Mouse (Mus musculus): ENCODE results near the gene Sestd1. TPM values are rescaled to one million over a fixed set of nuclear protein-coding genes. Genes with fewer than 3 reads are reported as not detected.

The Sestd1 gene
- polyA plus RNA-seq, 1 experiment from 2014 or later, result 52.2 TPM

DNA sequence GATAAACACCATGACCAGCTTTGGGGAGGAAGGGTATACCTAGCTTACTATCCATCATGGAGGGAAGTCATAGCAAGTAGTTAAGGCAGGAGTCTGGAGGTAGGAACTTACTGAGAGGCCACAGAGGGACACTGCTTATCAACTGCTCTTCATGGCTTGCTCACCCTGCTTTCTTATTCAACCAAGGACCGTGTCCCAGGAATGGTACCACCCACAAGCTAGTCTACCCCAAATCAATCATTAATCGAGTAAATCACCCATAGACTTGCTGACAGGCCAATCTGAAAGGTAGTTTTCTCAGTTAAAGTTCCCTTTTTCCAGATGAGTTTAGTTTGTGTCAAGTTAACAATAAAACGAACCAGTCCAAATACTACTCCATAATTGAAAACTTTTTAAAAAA lies 117.0 kb downstream of the Sestd1 start:
- Histone ChIP-seq H3K27ac (replicated peaks; ENCODE audit: low read depth, low read length) (no peak overlapping the region), H3K4me1 (ENCODE audit: control insufficient read depth, insufficient read depth, low read length) (no peaks in the 10 kb centered on the region), H3K36me3 (ENCODE audit: control insufficient read depth, insufficient read depth, low read length) (no peaks in the 10 kb centered on the region), H3K4me2 (ENCODE audit: low read length) (no peak overlapping the region), H3K27me3 (ENCODE audit: control insufficient read depth, insufficient read depth, low read length) (no peaks in the 10 kb centered on the region), H3K9ac (replicated peaks; ENCODE audit: low read length) (no peak overlapping the region), H3K9me3 (ENCODE audit: control insufficient read depth, low read length) (no peaks in the 10 kb centered on the region), H3K4me3 (replicated peaks; ENCODE audit: low read depth, low read length) (no peak overlapping the region)
- ATAC-seq (ENCODE audit: low FRiP score, low TSS enrichment) (no peak), DNase-seq (no peak)
- WGBS, result 90% methylated on average over 3 of the region's 3 CpGs

DNA sequence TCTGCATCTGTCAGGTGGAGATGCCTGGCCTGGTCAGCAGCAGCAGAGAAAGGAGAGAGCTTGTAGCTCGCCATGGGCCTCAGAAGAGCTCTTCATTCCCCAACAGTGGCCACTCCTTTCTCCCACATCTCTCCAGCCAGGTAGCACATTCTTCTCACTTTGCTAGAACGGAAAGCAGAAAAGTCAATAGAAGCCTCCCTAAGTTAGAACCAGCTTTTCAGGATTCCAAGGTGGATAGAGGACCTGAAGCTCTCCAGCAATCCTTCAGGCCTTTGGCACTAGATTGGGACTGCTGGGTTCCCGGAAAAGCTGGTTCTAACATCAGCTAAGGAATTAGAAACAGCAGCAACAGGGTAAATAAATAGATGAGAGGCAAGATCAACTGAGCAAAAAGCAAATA lies 118.3 kb downstream of the Sestd1 start:
- Histone ChIP-seq H3K4me2 (ENCODE audit: low read length) (no peak overlapping the region), H3K36me3 (ENCODE audit: control insufficient read depth, insufficient read depth, low read length) (no peaks in the 10 kb centered on the region), H3K4me3 (replicated peaks; ENCODE audit: low read depth, low read length) (no peak overlapping the region), H3K9me3 (ENCODE audit: control insufficient read depth, low read length) (no peaks in the 10 kb centered on the region), H3K9ac (replicated peaks; ENCODE audit: low read length) (no peak overlapping the region), H3K27ac (replicated peaks; ENCODE audit: low read depth, low read length) (no peak overlapping the region), H3K4me1 (ENCODE audit: control insufficient read depth, insufficient read depth, low read length) (no peaks in the 10 kb centered on the region), H3K27me3 (ENCODE audit: control insufficient read depth, insufficient read depth, low read length) (no peaks in the 10 kb centered on the region)
- WGBS, result 80% methylated on average over 3 of the region's 3 CpGs
- DNase-seq (no peak), ATAC-seq (ENCODE audit: low FRiP score, low TSS enrichment) (no peak)

DNA sequence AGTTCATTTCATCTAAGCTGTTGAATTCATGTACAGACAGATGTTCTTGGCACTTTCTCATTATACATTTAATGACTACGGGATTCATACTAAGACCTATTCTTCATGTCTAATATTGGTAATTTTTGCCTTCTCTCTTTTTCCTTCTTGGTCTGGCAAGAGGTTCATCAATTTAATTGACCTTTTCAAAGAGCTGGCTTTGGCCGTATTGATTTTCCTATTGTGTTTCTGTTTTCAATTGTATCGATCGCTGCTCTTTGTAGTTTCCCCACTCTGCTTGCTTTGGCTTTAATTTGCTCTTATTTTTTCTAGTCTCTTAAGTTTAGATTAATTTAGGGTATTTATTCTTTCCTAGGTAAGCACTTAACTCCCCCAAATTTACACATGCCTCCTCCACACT lies 122.8 kb downstream of the Sestd1 start:
- ATAC-seq (ENCODE audit: low FRiP score, low TSS enrichment), result no peak

DNA sequence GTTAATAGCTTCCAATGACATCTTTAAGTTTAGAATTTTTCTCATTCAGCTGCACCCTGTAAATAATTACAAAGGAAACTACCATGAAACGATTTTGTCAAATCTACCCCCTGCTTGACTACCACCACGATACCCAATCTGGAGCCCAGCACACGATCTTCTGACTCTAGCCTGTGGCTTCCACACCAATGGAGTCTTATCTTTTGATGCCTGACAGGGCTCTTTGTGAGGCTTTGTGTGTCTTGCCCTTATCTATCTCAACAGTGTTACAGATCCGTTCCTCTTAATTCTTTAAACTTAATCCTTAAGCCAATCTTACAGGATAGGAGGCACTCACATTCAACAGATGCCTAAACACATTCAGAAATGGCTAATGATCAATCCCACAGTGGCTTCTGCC lies 126.3 kb downstream of the Sestd1 start:
- ATAC-seq (ENCODE audit: low FRiP score, low TSS enrichment), result no peak

More for the DNA sequence above, 122.8 kb downstream of the Sestd1 start:
- Histone ChIP-seq H3K36me3 (ENCODE audit: control insufficient read depth, insufficient read depth, low read length) (no peaks in the 10 kb centered on the region), H3K27ac (replicated peaks; ENCODE audit: low read depth, low read length) (no peak overlapping the region), H3K4me2 (ENCODE audit: low read length) (no peak overlapping the region), H3K27me3 (ENCODE audit: control insufficient read depth, insufficient read depth, low read length) (no peaks in the 10 kb centered on the region), H3K4me3 (replicated peaks; ENCODE audit: low read depth, low read length) (no peak overlapping the region), H3K9me3 (ENCODE audit: control insufficient read depth, low read length) (no peaks in the 10 kb centered on the region), H3K9ac (replicated peaks; ENCODE audit: low read length) (no peak overlapping the region), H3K4me1 (ENCODE audit: control insufficient read depth, insufficient read depth, low read length) (no peaks in the 10 kb centered on the region)
- 89% methylated on average over 4 of the region's 4 CpGs for WGBS
- DNase-seq, result no peak

DNA sequence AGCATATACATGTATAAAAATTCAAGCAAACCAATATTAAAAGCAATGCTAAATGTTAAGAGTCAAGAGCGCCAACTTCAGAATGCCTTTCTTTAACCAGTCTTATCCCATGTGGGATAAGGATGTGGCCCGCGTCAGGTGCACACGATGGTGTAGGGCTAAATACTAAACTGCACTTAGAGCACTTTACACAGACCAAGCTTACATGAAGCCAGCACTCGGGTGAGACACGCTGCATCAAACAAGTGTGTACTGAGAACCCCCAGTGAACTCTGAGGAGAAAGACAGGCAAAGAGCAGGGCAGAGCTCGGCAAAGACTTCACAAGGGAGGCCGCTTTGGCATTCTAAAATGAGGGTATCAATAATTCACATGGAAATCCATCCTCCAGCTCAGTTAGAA lies 129.1 kb downstream of the Sestd1 start:
- ATAC-seq (ENCODE audit: low FRiP score, low TSS enrichment) (0 out of 2 replicates have a peak, but pooled peaks have one; percentile 6), DNase-seq (no peak)
- no peaks in the 10 kb centered on the region for H3K36me3 ChIP-seq (ENCODE audit: control insufficient read depth, insufficient read depth, low read length)
- H3K27ac ChIP-seq (replicated peaks; ENCODE audit: low read depth, low read length), result no peak overlapping the region
- peaks cover 11% of the 10 kb centered on the region for H3K4me1 ChIP-seq (ENCODE audit: control insufficient read depth, insufficient read depth, low read length)
- no peak overlapping the region for H3K4me3 ChIP-seq (replicated peaks; ENCODE audit: low read depth, low read length)
- 78% methylated on average over 8 of the region's 8 CpGs for WGBS
- no peak overlapping the region for H3K9ac ChIP-seq (replicated peaks; ENCODE audit: low read length)
- no peaks in the 10 kb centered on the region for H3K9me3 ChIP-seq (ENCODE audit: control insufficient read depth, low read length)
- H3K4me2 ChIP-seq (ENCODE audit: low read length), result no peak overlapping the region
- H3K27me3 ChIP-seq (ENCODE audit: control insufficient read depth, insufficient read depth, low read length), result no peaks in the 10 kb centered on the region

More for the DNA sequence above, 126.3 kb downstream of the Sestd1 start:
- no peaks in the 10 kb centered on the region for H3K9me3 ChIP-seq (ENCODE audit: control insufficient read depth, low read length)
- H3K9ac ChIP-seq (replicated peaks; ENCODE audit: low read length), result no peak overlapping the region
- 39% methylated on average over 4 of the region's 4 CpGs for WGBS
- no peak for DNase-seq
- H3K4me2 ChIP-seq (ENCODE audit: low read length), result no peak overlapping the region
- no peak overlapping the region for H3K4me3 ChIP-seq (replicated peaks; ENCODE audit: low read depth, low read length)
- H3K27ac ChIP-seq (replicated peaks; ENCODE audit: low read depth, low read length), result no peak overlapping the region
- H3K36me3 ChIP-seq (ENCODE audit: control insufficient read depth, insufficient read depth, low read length), result no peaks in the 10 kb centered on the region
- H3K27me3 ChIP-seq (ENCODE audit: control insufficient read depth, insufficient read depth, low read length), result no peaks in the 10 kb centered on the region
- peaks cover 6% of the 10 kb centered on the region for H3K4me1 ChIP-seq (ENCODE audit: control insufficient read depth, insufficient read depth, low read length)

DNA sequence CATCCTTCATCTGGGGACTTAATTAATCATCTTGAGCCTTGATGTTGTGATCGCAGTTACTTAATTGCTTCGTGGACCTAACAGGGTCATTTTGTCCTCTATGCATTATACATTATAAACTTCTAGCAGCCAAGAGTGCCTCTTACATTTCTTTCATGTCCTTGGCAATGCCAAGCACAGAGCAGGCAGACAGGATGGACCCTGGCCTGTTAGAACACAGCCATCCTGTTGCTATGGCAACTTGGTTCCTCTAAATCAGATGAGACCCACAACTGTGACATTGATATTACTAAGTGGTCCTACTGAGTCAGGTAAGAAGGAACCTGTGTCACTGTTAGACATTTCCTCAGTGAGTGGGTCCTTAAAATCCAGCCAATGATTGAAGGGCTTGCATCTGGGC lies 130.8 kb downstream of the Sestd1 start:
- no peak overlapping the region for H3K9ac ChIP-seq (replicated peaks; ENCODE audit: low read length)
- no peaks in the 10 kb centered on the region for H3K36me3 ChIP-seq (ENCODE audit: control insufficient read depth, insufficient read depth, low read length)
- H3K9me3 ChIP-seq (ENCODE audit: control insufficient read depth, low read length), result no peaks in the 10 kb centered on the region
- H3K4me1 ChIP-seq (ENCODE audit: control insufficient read depth, insufficient read depth, low read length), result peaks cover 11% of the 10 kb centered on the region
- DNase-seq (peak; percentile 64), ATAC-seq (ENCODE audit: low FRiP score, low TSS enrichment) (no peak)
- H3K27me3 ChIP-seq (ENCODE audit: control insufficient read depth, insufficient read depth, low read length), result no peaks in the 10 kb centered on the region
- no peak overlapping the region for H3K27ac ChIP-seq (replicated peaks; ENCODE audit: low read depth, low read length)
- WGBS, result 60% methylated on average over 2 of the region's 2 CpGs
- H3K4me3 ChIP-seq (replicated peaks; ENCODE audit: low read depth, low read length), result no peak overlapping the region
- H3K4me2 ChIP-seq (ENCODE audit: low read length), result no peak overlapping the region

- Histone ChIP-seq H3K36me3 (ENCODE audit: control insufficient read depth, insufficient read depth, low read length) (no peaks in the 10 kb centered on the region), H3K27ac (replicated peaks; ENCODE audit: low read depth, low read length) (no peak overlapping the region), H3K4me2 (ENCODE audit: low read length) (no peak overlapping the region), H3K4me3 (replicated peaks; ENCODE audit: low read depth, low read length) (no peak overlapping the region), H3K9me3 (ENCODE audit: control insufficient read depth, low read length) (no peaks in the 10 kb centered on the region), H3K4me1 (ENCODE audit: control insufficient read depth, insufficient read depth, low read length) (peaks cover 11% of the 10 kb centered on the region), H3K9ac (replicated peaks; ENCODE audit: low read length) (no peak overlapping the region), H3K27me3 (ENCODE audit: control insufficient read depth, insufficient read depth, low read length) (no peaks in the 10 kb centered on the region)
- ATAC-seq (ENCODE audit: low FRiP score, low TSS enrichment), result no peak
- WGBS, result 74% methylated on average over 4 of the region's 4 CpGs
- DNase-seq, result no peak
Observed at GRCm38 (mm10) chr2:77148215-77148614, 132.2 kb downstream of the Sestd1 start.

- 75% methylated on average over 2 of the region's 2 CpGs for WGBS
- Histone ChIP-seq H3K4me2 (ENCODE audit: low read length) (no peak overlapping the region), H3K4me1 (ENCODE audit: control insufficient read depth, insufficient read depth, low read length) (peaks cover 11% of the 10 kb centered on the region), H3K9me3 (ENCODE audit: control insufficient read depth, low read length) (no peaks in the 10 kb centered on the region), H3K4me3 (replicated peaks; ENCODE audit: low read depth, low read length) (no peak overlapping the region), H3K27ac (replicated peaks; ENCODE audit: low read depth, low read length) (no peak overlapping the region), H3K36me3 (ENCODE audit: control insufficient read depth, insufficient read depth, low read length) (no peaks in the 10 kb centered on the region), H3K27me3 (ENCODE audit: control insufficient read depth, insufficient read depth, low read length) (no peaks in the 10 kb centered on the region), H3K9ac (replicated peaks; ENCODE audit: low read length) (no peak overlapping the region)
- ATAC-seq (ENCODE audit: low FRiP score, low TSS enrichment), result no peak
- no peak for DNase-seq
Observed at GRCm38 (mm10) chr2:77146968-77147367, 133.4 kb downstream of the Sestd1 start.

GRCm38 (mm10) chr2:77146291-77146690 lies 134.1 kb downstream of the Sestd1 start:
- ATAC-seq (ENCODE audit: low FRiP score, low TSS enrichment) (no peak), DNase-seq (no peak)
- Histone ChIP-seq H3K27ac (replicated peaks; ENCODE audit: low read depth, low read length) (no peak overlapping the region), H3K4me3 (replicated peaks; ENCODE audit: low read depth, low read length) (no peak overlapping the region), H3K9ac (replicated peaks; ENCODE audit: low read length) (no peak overlapping the region), H3K4me1 (ENCODE audit: control insufficient read depth, insufficient read depth, low read length) (peaks cover 11% of the 10 kb centered on the region), H3K4me2 (ENCODE audit: low read length) (no peak overlapping the region), H3K36me3 (ENCODE audit: control insufficient read depth, insufficient read depth, low read length) (no peaks in the 10 kb centered on the region), H3K9me3 (ENCODE audit: control insufficient read depth, low read length) (no peaks in the 10 kb centered on the region), H3K27me3 (ENCODE audit: control insufficient read depth, insufficient read depth, low read length) (no peaks in the 10 kb centered on the region)
- WGBS, result 75% methylated on average over 3 of the region's 3 CpGs
